Mouse (Mus musculus) right cerebral cortex, postnatal 25 days (tissue): ENCODE results near the gene Olfr1141.

Experiments
- DNase-seq: peaks from one replicate; pipeline ENCODE4 v3.0.0; 2022

The Olfr1141 gene

DNA sequence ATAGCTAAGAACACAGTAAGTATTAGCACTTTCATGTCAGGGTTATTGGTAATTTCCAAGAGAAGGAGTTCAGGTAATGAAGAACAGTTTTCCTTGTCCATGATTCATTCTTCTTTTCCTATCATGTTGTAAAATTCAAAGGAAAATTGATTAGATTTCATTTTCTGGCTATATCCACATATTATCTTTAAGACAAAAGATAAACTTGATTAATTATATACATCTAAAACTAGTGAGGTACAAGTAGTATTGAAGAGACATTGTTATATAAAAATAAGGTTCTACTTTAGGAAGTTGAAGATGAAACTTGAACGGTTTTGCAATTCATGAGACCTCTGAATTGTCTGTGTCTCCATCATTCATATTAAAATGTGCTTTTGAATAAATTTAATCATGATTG lies at the start of gene Olfr1141:
Olfr1141 (minus strand) TSS at position 101 of the 400 bp plus-strand sequence.
- DNase-seq: no peak

- DNase-seq: no peak
Observed at GRCm38 (mm10) chr2:87800292-87800691, 46.5 kb upstream of the Olfr1141 start, which contains the start of gene Olfr1143. Olfr1143 (plus strand) TSS chr2:87800592.

GRCm38 (mm10) chr2:87779183-87779582 lies 25.4 kb upstream of the Olfr1141 start, which contains the start of gene Olfr152:
Olfr152 (plus strand) TSS chr2:87779483.
- DNase-seq: no peak

GRCm38 (mm10) chr2:87776143-87776542 lies 22.4 kb upstream of the Olfr1141 start:
- no peak for DNase-seq

DNA sequence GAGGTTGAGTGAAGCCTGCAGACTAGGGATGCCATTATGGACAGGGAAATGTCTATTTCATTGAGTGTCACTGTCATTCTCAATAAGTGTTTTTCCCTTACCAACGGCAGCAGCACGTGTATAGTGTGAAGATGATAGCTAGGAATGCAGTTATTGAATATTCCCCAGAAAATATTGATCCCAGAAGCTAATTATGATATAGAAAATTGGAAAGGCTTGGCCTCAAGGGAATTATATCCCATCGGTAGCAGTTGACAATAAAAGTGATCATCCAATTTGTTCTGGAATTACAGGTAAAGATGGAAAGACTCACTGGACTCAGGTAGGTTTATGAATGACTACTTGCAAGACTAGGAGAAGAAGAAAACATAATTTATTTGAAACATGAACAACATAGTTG lies 10.3 kb downstream of the Olfr1141 start, which contains the start of gene Olfr1140:
Olfr1140 (plus strand) TSS at position 301 of the 400 bp plus-strand sequence.
- no peak for DNase-seq

DNA sequence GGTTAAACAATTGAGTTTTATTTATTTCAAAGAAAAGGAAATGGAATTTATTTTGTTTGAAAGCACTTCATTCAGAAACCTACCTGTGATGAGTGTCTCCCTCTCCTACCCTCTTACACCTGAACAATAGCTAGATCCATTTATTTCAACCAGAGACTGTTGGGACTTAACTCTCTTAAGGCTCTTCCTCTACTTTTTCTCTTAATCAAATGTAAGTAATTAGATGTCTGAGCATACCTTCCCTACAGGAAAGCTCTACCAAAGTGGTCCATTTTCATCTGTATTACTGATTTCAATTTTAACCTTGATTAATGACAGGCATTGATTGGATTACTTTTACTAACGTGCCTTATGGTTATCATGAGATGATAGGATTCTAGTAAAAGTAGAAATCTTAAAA lies 13.9 kb downstream of the Olfr1141 start, which contains the start of gene Olfr1138:
Olfr1138 (minus strand) TSS at position 101 of the 400 bp plus-strand sequence.
- DNase-seq: no peak

DNA sequence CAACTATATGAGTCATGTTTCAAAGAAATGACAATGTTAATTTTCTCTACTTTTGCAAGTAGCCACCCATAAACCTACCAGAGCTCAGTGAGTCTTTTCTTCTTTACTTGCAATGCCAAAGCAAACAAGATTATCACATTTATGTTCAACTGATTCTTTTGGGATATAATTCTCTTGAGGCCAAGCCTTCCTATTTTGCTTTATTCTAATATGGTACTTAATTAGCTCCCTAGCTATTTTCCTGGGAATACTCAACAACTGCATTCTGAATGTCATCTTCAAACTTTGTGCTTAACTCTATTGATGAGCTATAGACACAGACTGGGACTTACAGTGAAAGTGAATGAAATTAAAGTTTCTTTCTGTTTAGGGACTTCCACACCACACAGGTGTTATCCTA lies 40.7 kb downstream of the Olfr1141 start, which contains the start of gene Olfr1137:
Olfr1137 (minus strand) TSS at position 101 of the 400 bp plus-strand sequence.
- DNase-seq: no peak
